Mouse (Mus musculus): ENCODE data around the gene Golga2.

Golga2 gene

GRCm38 (mm10) chr2:32287334-32287840 lies at the start of gene Golga2:
Gene Golga2 (plus strand): TSS chr2:32287384.
- DNase-seq (ENCODE audit: low spot score) = no peak

GRCm38 (mm10) chr2:32237571-32237970 lies 49.6 kb upstream of the Golga2 start:
- DNase-seq (ENCODE audit: low spot score) = no peak

GRCm38 (mm10) chr2:32238708-32239435 lies 48.3 kb upstream of the Golga2 start:
- no peak for DNase-seq (ENCODE audit: low spot score)

GRCm38 (mm10) chr2:32240591-32240990 lies 46.6 kb upstream of the Golga2 start:
- no peak for DNase-seq (ENCODE audit: low spot score)

GRCm38 (mm10) chr2:32242986-32243385 lies 44.2 kb upstream of the Golga2 start:
- no peak for DNase-seq (ENCODE audit: low spot score)

- DNase-seq (ENCODE audit: low spot score) = peak; percentile 84
These were observed 40.4 kb upstream of the Golga2 start for GRCm38 (mm10) chr2:32246741-32247140.

- DNase-seq (ENCODE audit: low spot score) = no peak
These were observed 38.5 kb upstream of the Golga2 start for GRCm38 (mm10) chr2:32248377-32249361.

GRCm38 (mm10) chr2:32251791-32252527 lies 35.2 kb upstream of the Golga2 start:
- no peak for DNase-seq (ENCODE audit: low spot score)

GRCm38 (mm10) chr2:32252658-32253057 lies 34.5 kb upstream of the Golga2 start:
- DNase-seq (ENCODE audit: low spot score) = peak; percentile 49

GRCm38 (mm10) chr2:32253352-32253751 lies 33.8 kb upstream of the Golga2 start:
- peak; percentile 33 for DNase-seq (ENCODE audit: low spot score)

- DNase-seq (ENCODE audit: low spot score) = no peak
These were observed 32.6 kb upstream of the Golga2 start for GRCm38 (mm10) chr2:32254563-32254962.

- no peak for DNase-seq (ENCODE audit: low spot score)
These were observed 30.9 kb upstream of the Golga2 start for GRCm38 (mm10) chr2:32256273-32256672.

- DNase-seq (ENCODE audit: low spot score) = no peak
These were observed 28.2 kb upstream of the Golga2 start for GRCm38 (mm10) chr2:32258887-32259533.

- peak; percentile 82 for DNase-seq (ENCODE audit: low spot score)
These were observed 27.3 kb upstream of the Golga2 start, which contains the start of gene Uck1 for GRCm38 (mm10) chr2:32259657-32260417. Gene Uck1 (minus strand): TSS chr2:32260159.

GRCm38 (mm10) chr2:32260635-32261034 lies 26.5 kb upstream of the Golga2 start:
- no peak for DNase-seq (ENCODE audit: low spot score)

GRCm38 (mm10) chr2:32275823-32276222 lies 11.4 kb upstream of the Golga2 start:
- no peak for DNase-seq (ENCODE audit: low spot score)

GRCm38 (mm10) chr2:32282289-32282688 lies 4.9 kb upstream of the Golga2 start:
- no peak for DNase-seq (ENCODE audit: low spot score)

- DNase-seq (ENCODE audit: low spot score) = peak; percentile 67
These were observed 4.5 kb upstream of the Golga2 start for GRCm38 (mm10) chr2:32282727-32283126.

- DNase-seq (ENCODE audit: low spot score) = no peak
These were observed 3.2 kb upstream of the Golga2 start for GRCm38 (mm10) chr2:32283986-32284385.

- DNase-seq (ENCODE audit: low spot score) = peak; percentile 97
These were observed 761 bp downstream of the Golga2 start, which contains the start of gene Swi5 for GRCm38 (mm10) chr2:32287923-32288367. Gene Swi5 (minus strand): TSS chr2:32288075.
